Mouse (Mus musculus) forebrain, embryonic 15.5 days (tissue): ENCODE results near the gene Birc2. TPM values are rescaled to one million over a fixed set of nuclear protein-coding genes. Genes with fewer than 3 reads are reported as not detected.

Experiments used
- microRNA-seq: library from miRNA; unstranded; fragments of <30 nt; microRNA quantifications from one replicate; pipeline ENCODE4, GENCODE M21; 2016
- polyA plus RNA-seq: library from polyadenylated mRNA; unstranded; fragments of >200 nt; fragmentation: Nextera tagmentation; extraction: Ambion mirVana; gene quantifications from 2 replicates; pipeline ENCODE4 v1.2.1, GENCODE M21; 2015

The Birc2 gene
- polyA plus RNA-seq, 1 experiment from 2014 or later, result 50.9 TPM

Small RNA genes lying within 50 kb of the gene (microRNA-seq; reads per million reads assigned to microRNA genes)
- gene Mir5618, result 7.2 reads per million, percentile 22 among the genes with 10 or more reads in this experiment

Other genes starting within 250 kb of the Birc2 start
- gene Mmp20, start 208.8 kb downstream of the Birc2 start, polyA plus RNA-seq, result not detected in 2 replicates
- not detected in 2 replicates for gene Mmp7, start 145.0 kb downstream of the Birc2 start, polyA plus RNA-seq
- 27.6 and 31.5 TPM in 2 replicates for gene Tmem123, start 73.0 kb downstream of the Birc2 start, polyA plus RNA-seq
- gene Birc3, start 36.1 kb upstream of the Birc2 start, polyA plus RNA-seq, result 0.88 and 1.2 TPM in 2 replicates
- 8.9 and 9.0 TPM in 2 replicates for gene Yap1, start 167.5 kb upstream of the Birc2 start, polyA plus RNA-seq
- 13.8 and 16.5 TPM in 2 replicates for gene Cfap300, start 205.8 kb upstream of the Birc2 start, polyA plus RNA-seq